Mouse (Mus musculus) embryonic facial prominence, embryonic 13.5 days (tissue): Measurements from ENCODE around the gene Lasp1. TPM values are rescaled to one million over a fixed set of nuclear protein-coding genes. Genes with fewer than 3 reads are reported as not detected.

Experiments used
- ATAC-seq: fragments of 200-750 bp; cut with Nextera tagmentation; 2 replicates; pipeline ENCODE4 v1.8.0; 2017; ENCODE audit warnings: low read depth; ENCODE audit not compliant: insufficient number of reproducible peaks, insufficient read depth, low FRiP score, low TSS enrichment
- H3K27ac ChIP-seq: fragments of 300-500 bp; sonication (generic); 2 replicates; pipeline ENCODE4 v1.5.1; 2015; ENCODE audit warnings: moderate library complexity, mild to moderate bottlenecking, inconsistent platforms
- H3K27me3 ChIP-seq: fragments of 300-500 bp; sonication (generic); 2 replicates; pipeline ENCODE4 v1.6.1; 2015; ENCODE audit warnings: mild to moderate bottlenecking, inconsistent platforms
- H3K36me3 ChIP-seq: fragments of 300-500 bp; sonication (generic); 2 replicates; pipeline ENCODE4 v1.6.1; 2015; ENCODE audit warnings: mild to moderate bottlenecking, inconsistent platforms
- H3K4me1 ChIP-seq: fragments of 300-500 bp; sonication (generic); 2 replicates; pipeline ENCODE4 v1.6.1; 2015; ENCODE audit warnings: inconsistent platforms
- H3K4me2 ChIP-seq: fragments of 300-500 bp; sonication (generic); 2 replicates; pipeline ENCODE4 v1.6.1; 2015; ENCODE audit warnings: moderate library complexity, mild to moderate bottlenecking, inconsistent platforms
- H3K4me3 ChIP-seq: fragments of 300-500 bp; sonication (generic); 2 replicates; pipeline ENCODE4 v1.5.1; 2015; ENCODE audit warnings: mild to moderate bottlenecking, inconsistent platforms
- H3K9ac ChIP-seq: fragments of 300-500 bp; sonication (generic); 2 replicates; pipeline ENCODE4 v1.6.1; 2015; ENCODE audit warnings: mild to moderate bottlenecking, inconsistent platforms
- H3K9me3 ChIP-seq: fragments of 300-500 bp; sonication (generic); 2 replicates; pipeline ENCODE4 v1.6.1; 2016; ENCODE audit warnings: inconsistent platforms
- whole genome bisulfite sequencing: fragments of 180-500 bp; shearing (Covaris S2); methylation state at CpG from one replicate; pipeline ENCODE4 v1.1.7; 2015; ENCODE audit warnings: mixed read lengths; 5-methylcytosine and 5-hydroxymethylcytosine counted together
- polyA plus RNA-seq: library from polyadenylated mRNA; unstranded; fragments of >200 nt; fragmentation: Nextera tagmentation; extraction: Ambion mirVana; gene quantifications from 2 replicates; pipeline ENCODE4 v1.2.1, GENCODE M21; 2015

The Lasp1 gene
- polyA plus RNA-seq, 1 experiment from 2014 or later: 131 TPM

DNA sequence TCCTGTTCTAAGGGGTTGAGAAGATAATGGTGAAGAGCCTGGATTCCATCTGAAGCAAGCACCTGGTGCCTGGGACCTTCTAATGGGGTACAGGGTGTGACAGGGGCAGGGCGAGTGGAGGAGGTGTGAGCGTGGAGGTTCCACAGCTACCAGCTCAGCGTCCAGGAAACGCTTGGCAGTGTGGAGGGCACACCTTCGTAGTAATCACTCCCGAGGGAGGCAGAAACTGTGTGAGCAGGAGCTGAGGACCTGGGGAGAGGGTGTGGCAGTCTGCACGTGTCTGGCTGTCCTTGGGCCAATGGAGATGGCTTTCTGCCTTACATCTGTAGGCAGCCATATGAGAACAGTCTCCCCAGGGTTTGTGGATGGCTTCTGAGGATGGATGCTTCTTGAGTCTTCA lies 14.3 kb downstream of the Lasp1 start:
- Histone ChIP-seq H3K4me2 (no peak overlapping the region), H3K9ac (0 out of 2 replicates have a peak overlapping the region, but pooled peaks have one; percentile 27), H3K27me3 (no peaks in the 10 kb centered on the region), H3K36me3 (peaks cover 70% of the 10 kb centered on the region), H3K4me1 (peaks cover 92% of the 10 kb centered on the region), H3K9me3 (no peaks in the 10 kb centered on the region), H3K27ac (peak overlapping the region; percentile 22; the same call in 1 of the 2 replicates), H3K4me3 (no peak overlapping the region)
- 56% methylated on average over 7 of the region's 7 CpGs for WGBS
- ATAC-seq: no peak

DNA sequence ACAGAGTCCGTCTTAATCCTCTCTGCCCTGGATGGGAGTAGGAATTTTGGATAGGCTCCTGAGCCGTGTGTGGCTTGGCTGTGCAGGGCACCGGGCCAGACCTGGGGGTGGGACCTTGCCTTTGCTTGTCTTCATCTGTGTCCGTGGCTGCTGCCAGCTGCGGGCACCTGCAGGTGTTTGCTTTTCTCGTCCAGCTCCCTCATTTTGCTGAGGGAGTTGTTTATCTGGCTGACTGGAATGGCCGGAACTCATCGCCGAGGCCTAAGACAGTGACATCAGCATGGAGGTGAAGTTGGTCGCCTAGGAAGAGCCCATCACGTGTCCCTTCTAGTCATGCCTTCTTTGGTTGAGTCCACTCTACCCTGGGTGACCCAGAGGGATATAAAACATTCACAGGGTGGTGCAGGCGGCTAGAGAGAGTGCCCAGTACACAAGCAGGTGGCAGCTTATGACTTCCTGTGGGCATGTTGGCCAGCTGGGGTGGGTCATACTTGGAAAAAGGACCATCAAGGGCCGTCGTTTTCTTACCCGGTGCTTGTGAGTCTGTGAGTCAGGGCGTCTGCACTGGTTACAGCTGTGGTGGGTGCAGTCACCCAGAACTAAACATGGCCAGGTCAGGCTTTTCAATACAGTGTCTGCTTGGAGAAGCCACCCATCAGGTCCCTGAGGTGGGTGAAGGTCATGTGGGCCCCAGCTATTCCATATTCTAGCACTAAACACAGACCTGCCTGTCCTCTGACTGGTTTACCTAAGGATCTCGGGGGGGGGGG lies 15.1 kb downstream of the Lasp1 start:
- Histone ChIP-seq H3K4me2 (no peak overlapping the region), H3K9me3 (no peaks in the 10 kb centered on the region), H3K27me3 (no peaks in the 10 kb centered on the region), H3K4me1 (peaks cover 92% of the 10 kb centered on the region), H3K9ac (0 out of 2 replicates have a peak overlapping the region, but pooled peaks have one; percentile 27), H3K36me3 (peaks cover 70% of the 10 kb centered on the region), H3K27ac (no peak overlapping the region; the same call in 1 of the 2 replicates), H3K4me3 (no peak overlapping the region)
- WGBS: 80% methylated on average over 17 of the region's 17 CpGs
- ATAC-seq: no peak

DNA sequence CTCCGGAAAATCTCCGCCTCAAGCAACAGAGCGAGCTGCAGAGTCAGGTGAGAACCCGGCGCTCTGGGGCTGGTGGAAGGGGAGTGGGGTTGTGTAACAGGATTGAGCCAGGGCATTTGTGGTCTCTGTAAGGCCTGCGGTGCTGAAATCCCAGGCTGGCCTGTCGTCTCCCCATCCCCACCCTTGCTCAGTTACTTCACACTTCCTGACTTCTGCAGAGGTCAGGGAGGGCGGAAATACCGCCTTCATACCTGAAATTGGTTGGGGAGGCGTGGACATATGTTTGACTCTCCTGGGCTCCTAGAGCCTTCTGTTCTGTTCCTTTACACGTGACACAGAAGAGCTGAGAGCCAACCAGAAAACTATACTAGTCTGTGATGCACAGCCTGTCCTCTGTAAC lies 16.9 kb downstream of the Lasp1 start:
- Histone ChIP-seq H3K4me2 (no peak overlapping the region), H3K4me1 (peaks cover 80% of the 10 kb centered on the region), H3K9me3 (no peaks in the 10 kb centered on the region), H3K27me3 (no peaks in the 10 kb centered on the region), H3K4me3 (no peak overlapping the region), H3K27ac (peak overlapping the region; percentile 58), H3K36me3 (peaks cover 75% of the 10 kb centered on the region), H3K9ac (peak overlapping the region; percentile 44; the same call in 1 of the 2 replicates)
- ATAC-seq: no peak
- WGBS: 51% methylated on average over 11 of the region's 11 CpGs

DNA sequence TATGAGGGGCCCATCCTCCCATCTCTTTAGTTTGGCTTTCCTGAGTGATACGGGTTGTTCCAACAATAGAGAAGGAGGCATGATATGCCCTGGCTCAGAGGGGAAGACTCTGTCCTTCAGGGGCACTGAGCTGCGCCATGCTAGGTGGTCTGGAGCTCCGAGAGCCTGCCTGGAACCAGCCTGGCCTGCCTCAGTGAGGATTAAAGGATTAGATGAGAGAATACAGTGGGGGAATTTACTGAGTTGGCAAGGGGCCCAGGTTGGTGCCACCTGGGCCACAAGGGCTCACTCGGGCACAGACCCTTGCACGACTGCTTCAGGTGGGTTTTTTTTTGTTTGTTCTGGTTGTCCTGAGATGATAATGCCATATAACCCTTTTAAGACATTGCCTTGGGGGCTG lies 17.4 kb downstream of the Lasp1 start:
- Histone ChIP-seq H3K4me1 (peaks cover 76% of the 10 kb centered on the region), H3K36me3 (peaks cover 80% of the 10 kb centered on the region), H3K27me3 (no peaks in the 10 kb centered on the region), H3K9ac (no peak overlapping the region; the same call in 1 of the 2 replicates), H3K27ac (peak overlapping the region; percentile 58; the same call in 1 of the 2 replicates), H3K4me2 (peak overlapping the region; percentile 10; the same call in 1 of the 2 replicates), H3K4me3 (no peak overlapping the region), H3K9me3 (no peaks in the 10 kb centered on the region)
- WGBS: 51% methylated on average over 5 of the region's 5 CpGs
- no peak for ATAC-seq

DNA sequence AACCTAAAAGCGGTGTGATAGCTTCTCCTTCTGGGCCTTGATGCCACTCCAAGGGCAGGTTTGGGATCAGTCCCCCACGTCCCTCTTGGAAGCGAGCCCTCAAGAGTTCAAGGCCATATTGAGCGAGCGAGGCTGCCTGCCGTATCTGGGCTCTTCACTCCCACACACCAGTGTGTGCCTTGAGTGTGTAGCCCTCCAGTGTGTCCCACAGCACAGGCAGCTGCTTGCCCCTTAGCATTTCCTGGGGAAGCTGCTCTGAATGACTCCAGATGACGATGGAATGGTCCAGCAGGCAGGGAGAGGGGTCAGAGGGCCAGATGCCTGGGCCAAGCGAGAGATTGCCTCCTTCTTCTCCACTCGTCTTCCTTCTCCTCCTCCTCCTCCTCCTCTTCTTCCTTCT lies 18.1 kb downstream of the Lasp1 start:
- peak overlapping the region; percentile 41 for H3K9ac ChIP-seq
- H3K4me3 ChIP-seq: no peak overlapping the region
- peak overlapping the region; percentile 63 for H3K27ac ChIP-seq
- H3K4me1 ChIP-seq: peaks cover 69% of the 10 kb centered on the region
- H3K4me2 ChIP-seq: no peak overlapping the region
- H3K36me3 ChIP-seq: peaks cover 87% of the 10 kb centered on the region
- H3K9me3 ChIP-seq: no peaks in the 10 kb centered on the region
- 31% methylated on average over 9 of the region's 9 CpGs for WGBS
- ATAC-seq: no peak
- no peaks in the 10 kb centered on the region for H3K27me3 ChIP-seq

DNA sequence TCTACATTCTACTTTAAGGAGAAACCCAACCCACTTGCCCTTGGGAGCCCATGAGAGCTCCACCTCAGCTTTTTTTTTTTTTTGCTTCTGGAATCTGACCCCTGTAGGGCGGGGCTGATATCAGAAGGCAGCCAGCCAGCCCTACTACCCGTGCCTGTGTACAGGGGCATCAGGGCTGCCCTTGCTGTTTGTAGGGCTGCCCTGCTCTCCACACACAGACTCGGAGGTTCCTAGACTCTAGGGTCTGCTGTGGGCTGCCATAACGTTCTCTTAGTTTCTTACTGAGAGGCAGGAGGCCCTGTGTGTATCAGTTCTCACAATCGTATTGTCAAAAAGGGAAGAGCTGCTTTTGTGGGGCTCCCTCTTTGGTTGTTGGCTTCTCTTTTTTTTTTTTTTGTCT lies 18.6 kb downstream of the Lasp1 start:
- peaks cover 64% of the 10 kb centered on the region for H3K4me1 ChIP-seq
- H3K36me3 ChIP-seq: peaks cover 88% of the 10 kb centered on the region
- ATAC-seq: no peak
- H3K27me3 ChIP-seq: no peaks in the 10 kb centered on the region
- H3K4me3 ChIP-seq: no peak overlapping the region
- H3K27ac ChIP-seq: peak overlapping the region; percentile 63
- WGBS: 25% methylated on average over 5 of the region's 5 CpGs
- no peak overlapping the region for H3K4me2 ChIP-seq
- no peaks in the 10 kb centered on the region for H3K9me3 ChIP-seq
- no peak overlapping the region for H3K9ac ChIP-seq

DNA sequence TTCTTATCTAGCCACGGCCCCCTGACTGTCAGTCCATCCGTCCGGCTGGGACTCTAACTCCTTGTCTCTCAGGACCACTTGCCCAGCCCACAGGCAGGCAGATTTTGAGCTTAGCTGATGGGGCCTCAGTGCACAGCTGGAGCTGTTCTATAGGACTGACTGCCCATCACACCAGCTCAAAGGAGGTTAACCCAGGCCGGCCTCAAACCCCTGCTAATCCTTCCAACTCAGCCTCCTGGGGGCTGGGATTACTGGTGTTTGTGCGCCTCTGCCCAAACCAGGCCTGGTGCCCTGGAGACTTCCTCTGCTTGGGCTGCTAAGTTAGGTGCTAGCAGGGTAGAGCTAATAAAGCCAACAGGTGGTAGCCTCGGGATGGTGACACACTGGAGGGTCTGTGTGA lies 19.2 kb downstream of the Lasp1 start:
- Histone ChIP-seq H3K4me1 (peaks cover 58% of the 10 kb centered on the region), H3K27ac (peak overlapping the region; percentile 66), H3K36me3 (peaks cover 88% of the 10 kb centered on the region), H3K4me2 (no peak overlapping the region), H3K9ac (no peak overlapping the region), H3K9me3 (no peaks in the 10 kb centered on the region), H3K4me3 (no peak overlapping the region), H3K27me3 (no peaks in the 10 kb centered on the region)
- WGBS: 41% methylated on average over 6 of the region's 6 CpGs
- ATAC-seq: no peak

DNA sequence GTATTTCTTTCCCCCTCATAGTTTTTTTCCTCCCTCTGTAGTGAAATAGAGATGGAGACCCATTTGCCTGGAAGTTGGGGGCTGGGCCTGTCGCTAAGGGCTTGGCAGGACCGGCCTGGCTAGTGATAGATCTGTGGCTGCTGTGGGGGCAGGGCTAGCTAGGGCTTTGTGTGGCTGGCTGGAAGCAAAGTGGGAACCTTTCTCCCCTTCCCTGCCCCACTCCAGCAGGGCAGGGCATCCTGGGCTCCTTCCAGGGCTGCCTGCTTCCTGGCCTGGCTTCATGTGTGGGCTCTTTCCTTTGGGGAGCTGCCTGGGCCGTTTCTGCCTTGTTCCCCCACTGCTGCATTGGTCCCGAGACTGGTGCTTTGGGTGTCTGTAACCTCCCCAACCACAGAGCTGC lies 19.8 kb downstream of the Lasp1 start:
- Histone ChIP-seq H3K4me2 (0 out of 2 replicates have a peak overlapping the region, but pooled peaks have one; percentile 3), H3K36me3 (peaks cover 86% of the 10 kb centered on the region), H3K9ac (peak overlapping the region; percentile 47; the same call in 1 of the 2 replicates), H3K4me1 (peaks cover 52% of the 10 kb centered on the region), H3K4me3 (no peak overlapping the region), H3K27ac (peak overlapping the region; percentile 66), H3K9me3 (no peaks in the 10 kb centered on the region), H3K27me3 (no peaks in the 10 kb centered on the region)
- 18% methylated on average over 4 of the region's 4 CpGs for WGBS
- ATAC-seq: no peak

DNA sequence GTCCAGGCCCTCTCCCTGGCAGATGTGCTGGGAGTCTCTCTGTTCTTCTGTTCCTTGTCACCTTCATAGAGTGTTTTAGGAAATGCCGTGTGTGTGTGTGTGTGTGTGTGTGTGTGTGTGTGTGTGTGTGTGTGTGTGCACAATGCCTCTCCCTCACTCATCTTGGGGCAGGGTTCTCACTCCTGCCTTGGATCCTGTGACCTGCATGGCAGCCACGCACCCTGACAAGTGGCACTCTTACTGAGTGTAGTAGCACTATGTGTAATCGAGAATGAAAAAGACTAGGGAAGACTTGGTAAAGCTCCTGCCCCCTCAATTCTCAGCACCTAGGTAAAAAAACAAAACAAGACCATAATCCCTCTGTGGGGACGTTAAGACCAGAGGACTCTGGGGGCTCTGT lies 20.3 kb downstream of the Lasp1 start:
- H3K27ac ChIP-seq: peak overlapping the region; percentile 66; the same call in 1 of the 2 replicates
- peaks cover 50% of the 10 kb centered on the region for H3K4me1 ChIP-seq
- no peaks in the 10 kb centered on the region for H3K27me3 ChIP-seq
- H3K9ac ChIP-seq: no peak overlapping the region
- H3K4me3 ChIP-seq: no peak overlapping the region
- H3K4me2 ChIP-seq: no peak overlapping the region
- peaks cover 84% of the 10 kb centered on the region for H3K36me3 ChIP-seq
- WGBS: 58% methylated on average over 4 of the region's 4 CpGs
- ATAC-seq: no peak
- H3K9me3 ChIP-seq: no peaks in the 10 kb centered on the region

DNA sequence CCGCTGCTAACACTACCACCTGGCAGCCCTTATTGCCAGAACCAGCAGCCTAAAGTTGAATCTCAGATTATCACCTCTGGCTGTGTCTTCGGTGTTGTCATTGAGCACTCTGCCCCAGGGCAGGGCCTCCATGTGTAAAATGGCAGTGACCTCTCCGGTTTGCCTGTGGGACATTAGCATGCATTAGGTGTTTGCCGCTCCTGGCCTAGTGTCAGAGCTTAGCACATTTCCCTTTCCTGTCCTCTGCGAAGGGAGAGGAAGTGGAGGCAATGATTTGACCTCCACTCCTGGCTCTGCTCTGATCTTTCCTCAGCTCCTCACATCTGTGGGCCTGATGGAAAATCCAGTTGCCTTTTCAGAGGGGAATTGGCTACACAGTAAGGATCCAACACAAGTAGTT lies 21.1 kb downstream of the Lasp1 start:
- WGBS: 72% methylated on average over 5 of the region's 5 CpGs
- Histone ChIP-seq H3K4me1 (peaks cover 45% of the 10 kb centered on the region), H3K4me3 (no peak overlapping the region), H3K36me3 (peaks cover 87% of the 10 kb centered on the region), H3K9me3 (no peaks in the 10 kb centered on the region), H3K9ac (no peak overlapping the region), H3K4me2 (no peak overlapping the region), H3K27ac (no peak overlapping the region), H3K27me3 (no peaks in the 10 kb centered on the region)
- no peak for ATAC-seq

DNA sequence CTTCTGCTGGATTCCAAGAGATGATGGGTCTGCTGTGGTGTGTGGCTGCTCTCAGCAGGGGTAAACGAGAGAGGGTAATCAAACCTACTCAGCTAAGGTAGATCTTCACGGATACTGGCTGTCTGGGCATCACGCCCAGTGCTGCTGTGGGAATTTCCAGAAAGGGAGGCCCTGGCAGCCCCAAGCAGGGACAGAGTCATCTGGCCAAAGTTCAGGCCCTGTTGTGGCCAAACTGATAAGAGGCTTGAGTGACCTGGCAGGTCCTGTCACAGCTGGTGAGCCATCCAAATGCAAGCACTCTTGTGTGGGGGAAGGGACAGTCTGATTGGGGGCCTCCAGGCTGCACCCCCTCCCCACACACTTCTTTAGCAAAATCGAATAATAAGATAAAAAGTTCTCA lies 22.0 kb downstream of the Lasp1 start:
- peaks cover 87% of the 10 kb centered on the region for H3K36me3 ChIP-seq
- no peak for ATAC-seq
- H3K4me2 ChIP-seq: no peak overlapping the region
- peaks cover 36% of the 10 kb centered on the region for H3K4me1 ChIP-seq
- no peaks in the 10 kb centered on the region for H3K27me3 ChIP-seq
- H3K4me3 ChIP-seq: no peak overlapping the region
- WGBS: 77% methylated on average over 4 of the region's 4 CpGs
- H3K9ac ChIP-seq: 0 out of 2 replicates have a peak overlapping the region, but pooled peaks have one; percentile 21
- H3K27ac ChIP-seq: no peak overlapping the region
- no peaks in the 10 kb centered on the region for H3K9me3 ChIP-seq

DNA sequence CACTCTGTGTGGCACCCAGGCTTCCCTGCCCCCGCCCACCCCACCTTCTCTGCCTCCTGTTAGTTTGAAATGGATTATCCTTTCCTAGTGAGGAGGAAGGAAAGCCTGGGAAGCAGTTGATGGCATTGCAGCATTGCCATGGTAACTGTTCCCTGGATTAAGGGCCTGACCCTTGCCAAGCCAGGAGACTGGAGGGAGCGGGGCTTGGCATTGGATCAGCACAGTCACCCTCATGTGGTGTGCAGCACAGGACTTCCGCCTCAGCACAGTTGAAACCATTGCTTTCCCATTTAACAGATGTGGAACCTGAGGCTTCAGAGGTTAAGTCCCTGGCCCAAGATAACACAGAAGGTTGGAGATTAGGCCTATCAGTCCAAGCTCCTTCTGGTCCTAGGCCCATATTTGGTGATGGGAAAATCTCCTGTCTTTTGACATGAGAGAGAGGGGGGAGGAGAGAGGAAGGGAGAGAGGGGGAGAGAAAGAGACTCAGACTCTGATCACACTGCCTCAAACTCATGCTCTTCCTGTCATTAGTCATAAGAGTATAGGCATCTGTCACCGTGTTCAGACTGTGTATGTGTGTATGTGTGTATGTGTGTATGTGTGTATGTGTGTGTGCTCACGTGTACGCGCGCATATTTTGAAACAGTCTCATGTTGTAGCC lies 22.7 kb downstream of the Lasp1 start:
- Histone ChIP-seq H3K4me3 (no peak overlapping the region), H3K4me2 (no peak overlapping the region), H3K4me1 (peaks cover 29% of the 10 kb centered on the region), H3K27ac (no peak overlapping the region), H3K9ac (no peak overlapping the region), H3K36me3 (peaks cover 88% of the 10 kb centered on the region), H3K9me3 (no peaks in the 10 kb centered on the region), H3K27me3 (no peaks in the 10 kb centered on the region)
- 94% methylated on average over 8 of the region's 8 CpGs for WGBS
- no peak for ATAC-seq
